Mouse (Mus musculus): Measurements from ENCODE around the gene Sppl3.

DNA sequence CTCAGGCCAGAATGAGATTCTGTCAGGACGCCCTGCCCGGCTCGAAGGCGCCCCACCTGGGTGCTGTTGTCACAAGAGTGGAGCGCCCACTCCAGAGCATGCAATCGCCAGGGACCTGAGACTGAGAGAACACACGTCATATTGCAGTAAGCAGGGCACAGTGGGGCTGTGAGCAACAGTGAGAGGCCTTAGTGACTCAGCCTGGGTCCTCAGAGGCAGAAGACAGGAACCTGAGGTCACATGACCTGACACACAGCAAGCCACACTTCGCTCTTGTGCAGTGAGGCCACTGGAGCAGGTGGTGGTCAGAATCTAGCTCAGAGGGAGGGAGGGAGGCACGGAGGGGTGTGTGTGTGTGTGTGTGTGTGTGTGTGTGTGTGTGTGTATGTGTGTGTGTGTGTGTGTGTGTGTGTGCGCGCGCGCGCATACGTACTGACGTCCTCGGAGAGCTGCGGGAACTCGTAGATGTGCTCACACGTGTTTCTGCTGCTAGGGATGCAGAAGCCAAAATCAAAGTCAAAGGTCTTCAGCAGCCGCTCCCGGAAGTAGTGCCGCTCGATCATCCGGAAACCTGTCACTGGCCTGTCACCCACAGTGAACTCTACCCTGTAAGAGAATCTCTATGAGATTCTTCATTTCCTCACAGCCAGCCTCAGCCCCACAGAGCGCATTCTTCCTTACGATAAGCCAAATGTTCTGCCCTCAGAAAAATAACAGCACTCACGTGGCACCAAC, 115.8 kb downstream of the Sppl3 start:
- no peak for TF ChIP-seq CTCF (conservative IDR thresholded peaks at IDR 0.05; ENCODE audit: low read length)
- no peak for TF ChIP-seq POU5F1 (IDR thresholded peaks at IDR 0.05; ENCODE audit: borderline replicate concordance, low read length)
- no peak for TF ChIP-seq NANOG (IDR thresholded peaks at IDR 0.05; ENCODE audit: borderline replicate concordance, low read length)
